Mouse (Mus musculus) midbrain, embryonic 10.5 days (tissue): Measurements from ENCODE around the gene Vax1. TPM values are rescaled to one million over a fixed set of nuclear protein-coding genes. Genes with fewer than 3 reads are reported as not detected.

Experiments used
- DNase-seq: peaks from one replicate; pipeline ENCODE4 v3.0.0-alpha.2; 2017; ENCODE audit warnings: low spot score
- H3K27ac ChIP-seq: fragments of 300-500 bp; sonication (generic); replicated peaks from 2 replicates; pipeline ENCODE4 v1.5.1; 2016; ENCODE audit warnings: mild to moderate bottlenecking
- H3K27me3 ChIP-seq: fragments of 300-500 bp; sonication (generic); 2 replicates; pipeline ENCODE4 v1.6.1; 2016; ENCODE audit warnings: low read depth, mild to moderate bottlenecking; ENCODE audit not compliant: poor library complexity, severe bottlenecking
- H3K36me3 ChIP-seq: fragments of 300-500 bp; sonication (generic); 2 replicates; pipeline ENCODE4 v1.6.1; 2016; ENCODE audit warnings: mild to moderate bottlenecking, moderate library complexity
- H3K4me1 ChIP-seq: fragments of 300-500 bp; sonication (generic); 2 replicates; pipeline ENCODE4 v1.6.1; 2016
- H3K4me3 ChIP-seq: fragments of 300-500 bp; sonication (generic); 2 replicates; pipeline ENCODE4 v1.5.1; 2016; ENCODE audit warnings: mild to moderate bottlenecking, moderate library complexity
- H3K9me3 ChIP-seq: fragments of 300-500 bp; sonication (generic); replicated peaks from 2 replicates; pipeline ENCODE4 v1.6.1; 2016; ENCODE audit warnings: mild to moderate bottlenecking
- WGBS: fragments of 180-500 bp; shearing (Covaris S2); methylation state at CpG from one replicate; pipeline ENCODE4 v1.1.7; 2016; 5-methylcytosine and 5-hydroxymethylcytosine counted together
- polyA plus RNA-seq: library from polyadenylated mRNA; unstranded; fragments of >200 nt; fragmentation: Nextera tagmentation; extraction: Ambion mirVana; gene quantifications from 2 replicates; pipeline ENCODE4 v1.2.1, GENCODE M21; 2016

Vax1 gene
- polyA plus RNA-seq, 1 experiment from 2014 or later: 0.11 TPM

GRCm38 (mm10) chr19:59166311-59166761 is 3.5 kb downstream of the Vax1 start:
- DNase-seq: peak; percentile 70
- peaks cover 100% of the 10 kb centered on the region for H3K27me3 ChIP-seq
- H3K9me3 ChIP-seq: no peaks in the 10 kb centered on the region
- peaks cover 49% of the 10 kb centered on the region for H3K4me1 ChIP-seq
- H3K27ac ChIP-seq: peak overlapping the region; percentile 72
- no peaks in the 10 kb centered on the region for H3K36me3 ChIP-seq
- under 1% methylated on average over 55 of the region's 55 CpGs for WGBS
- peak overlapping the region; percentile 53 for H3K4me3 ChIP-seq

DNA sequence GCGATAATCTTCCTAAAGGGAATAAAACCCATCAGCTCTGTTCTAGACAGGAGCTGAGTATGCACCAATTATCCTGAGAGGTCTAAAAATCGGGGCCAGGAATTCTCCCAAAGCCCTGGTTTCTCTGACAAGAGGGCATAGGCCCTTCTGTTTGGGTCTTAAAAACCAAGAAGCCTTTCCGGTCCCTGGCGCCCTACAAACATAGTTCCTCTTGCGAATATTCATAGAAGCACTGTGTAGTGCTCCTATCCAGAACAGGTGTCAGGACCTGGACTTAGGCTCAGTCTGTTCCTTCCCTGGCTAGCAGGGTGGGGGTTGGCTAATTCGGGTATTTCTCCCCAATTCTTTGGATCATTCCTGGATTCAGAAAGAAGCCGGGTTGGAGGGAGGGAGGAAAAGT is 4.3 kb downstream of the Vax1 start:
- 3% methylated on average over 7 of the region's 7 CpGs for WGBS
- Histone ChIP-seq H3K27ac (no peak overlapping the region), H3K36me3 (no peaks in the 10 kb centered on the region), H3K27me3 (peaks cover 100% of the 10 kb centered on the region), H3K4me1 (peaks cover 42% of the 10 kb centered on the region), H3K4me3 (peak overlapping the region; percentile 53), H3K9me3 (no peaks in the 10 kb centered on the region)
- DNase-seq: peak; percentile 41

GRCm38 (mm10) chr19:59164896-59165560 is 4.8 kb downstream of the Vax1 start:
- DNase-seq: peak; percentile 47
- no peak overlapping the region for H3K4me3 ChIP-seq
- H3K27me3 ChIP-seq: peaks cover 100% of the 10 kb centered on the region
- H3K4me1 ChIP-seq: peaks cover 36% of the 10 kb centered on the region
- H3K9me3 ChIP-seq: no peaks in the 10 kb centered on the region
- no peaks in the 10 kb centered on the region for H3K36me3 ChIP-seq
- no peak overlapping the region for H3K27ac ChIP-seq
- 5% methylated on average over 16 of the region's 16 CpGs for WGBS

GRCm38 (mm10) chr19:59164111-59164510 is 5.7 kb downstream of the Vax1 start:
- Histone ChIP-seq H3K4me1 (peaks cover 27% of the 10 kb centered on the region), H3K9me3 (no peaks in the 10 kb centered on the region)
- 3% methylated on average over 1 of the region's 1 CpGs for WGBS

DNA sequence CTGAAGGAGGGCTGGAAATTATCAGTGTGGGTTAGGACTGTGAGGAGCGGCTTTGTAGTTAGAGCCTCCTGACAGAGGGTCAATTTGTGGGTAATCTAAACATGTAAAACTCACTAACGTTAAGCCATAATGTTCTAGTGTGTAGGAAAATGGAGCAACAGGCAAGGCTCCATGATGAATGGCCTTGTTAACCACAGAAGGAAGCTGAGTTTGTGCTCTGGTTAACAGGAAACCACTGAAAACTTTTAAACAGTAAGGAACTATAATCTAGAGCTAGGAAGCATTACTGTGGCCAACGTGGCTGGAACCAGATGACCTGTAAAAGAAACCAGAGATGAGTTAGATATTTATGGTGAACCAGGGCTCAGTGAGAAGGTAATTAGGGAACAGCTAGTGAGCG is 13.2 kb downstream of the Vax1 start:
- H3K4me3 ChIP-seq: no peak overlapping the region
- peaks cover 40% of the 10 kb centered on the region for H3K27me3 ChIP-seq
- 79% methylated on average over 4 of the region's 4 CpGs for WGBS
- H3K4me1 ChIP-seq: no peaks in the 10 kb centered on the region
- DNase-seq: no peak
- H3K9me3 ChIP-seq: no peaks in the 10 kb centered on the region
- H3K27ac ChIP-seq: no peak overlapping the region
- no peaks in the 10 kb centered on the region for H3K36me3 ChIP-seq

More at GRCm38 (mm10) chr19:59164111-59164510, 5.7 kb downstream of the Vax1 start:
- H3K27me3 ChIP-seq: peaks cover 100% of the 10 kb centered on the region
- no peak overlapping the region for H3K4me3 ChIP-seq
- H3K27ac ChIP-seq: no peak overlapping the region
- peak; percentile 14 for DNase-seq
- H3K36me3 ChIP-seq: no peaks in the 10 kb centered on the region

GRCm38 (mm10) chr19:59154171-59154570 is 15.7 kb downstream of the Vax1 start:
- H3K27me3 ChIP-seq: peaks cover 14% of the 10 kb centered on the region
- H3K9me3 ChIP-seq: no peaks in the 10 kb centered on the region
- 92% methylated on average over 2 of the region's 2 CpGs for WGBS
- no peak for DNase-seq
- H3K4me1 ChIP-seq: no peaks in the 10 kb centered on the region
- H3K4me3 ChIP-seq: no peak overlapping the region
- no peak overlapping the region for H3K27ac ChIP-seq
- H3K36me3 ChIP-seq: no peaks in the 10 kb centered on the region

GRCm38 (mm10) chr19:59145492-59146140 is 24.2 kb downstream of the Vax1 start:
- Histone ChIP-seq H3K27ac (no peak overlapping the region), H3K4me1 (peaks cover 14% of the 10 kb centered on the region), H3K4me3 (no peak overlapping the region), H3K36me3 (no peaks in the 10 kb centered on the region), H3K27me3 (peaks cover 37% of the 10 kb centered on the region; the same call in 1 of the 2 replicates), H3K9me3 (no peaks in the 10 kb centered on the region)
- 47% methylated on average over 9 of the region's 9 CpGs for WGBS
- no peak for DNase-seq

GRCm38 (mm10) chr19:59145064-59145463 is 24.8 kb downstream of the Vax1 start:
- no peak for DNase-seq
- H3K9me3 ChIP-seq: no peaks in the 10 kb centered on the region
- H3K4me1 ChIP-seq: peaks cover 14% of the 10 kb centered on the region
- no peak overlapping the region for H3K27ac ChIP-seq
- peaks cover 39% of the 10 kb centered on the region for H3K27me3 ChIP-seq
- H3K4me3 ChIP-seq: no peak overlapping the region
- 75% methylated on average over 6 of the region's 6 CpGs for WGBS
- no peaks in the 10 kb centered on the region for H3K36me3 ChIP-seq

GRCm38 (mm10) chr19:59142206-59142605 is 27.6 kb downstream of the Vax1 start:
- Histone ChIP-seq H3K9me3 (no peaks in the 10 kb centered on the region), H3K36me3 (no peaks in the 10 kb centered on the region), H3K27ac (no peak overlapping the region), H3K4me3 (no peak overlapping the region), H3K27me3 (peaks cover 61% of the 10 kb centered on the region), H3K4me1 (peaks cover 14% of the 10 kb centered on the region)
- no peak for DNase-seq
- WGBS: 68% methylated on average over 4 of the region's 4 CpGs

DNA sequence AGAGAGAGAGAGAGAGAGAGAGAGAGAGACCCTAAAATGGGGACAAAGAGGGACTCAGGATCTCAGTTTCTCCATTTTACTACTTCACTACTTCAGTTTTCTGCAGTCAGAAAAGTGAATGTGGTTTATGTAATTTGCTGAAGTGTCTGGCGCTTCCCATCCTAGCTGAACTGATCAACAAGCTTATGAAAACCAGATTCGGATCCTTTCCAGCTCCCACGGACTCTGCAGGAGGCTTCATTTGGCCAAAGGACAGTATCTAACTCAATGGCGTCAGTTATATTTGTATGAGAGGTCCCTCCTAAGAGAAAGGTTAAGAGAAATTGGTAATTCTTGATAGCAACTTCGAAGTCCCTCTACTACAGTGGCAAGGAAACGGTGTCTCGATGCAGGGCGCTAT is 34.5 kb downstream of the Vax1 start:
- WGBS: 59% methylated on average over 8 of the region's 8 CpGs
- Histone ChIP-seq H3K27ac (no peak overlapping the region), H3K4me1 (peaks cover 45% of the 10 kb centered on the region), H3K9me3 (no peaks in the 10 kb centered on the region), H3K27me3 (peaks cover 78% of the 10 kb centered on the region), H3K36me3 (no peaks in the 10 kb centered on the region), H3K4me3 (no peak overlapping the region)
- no peak for DNase-seq

- H3K27me3 ChIP-seq: peaks cover 78% of the 10 kb centered on the region
- no peak for DNase-seq
- peaks cover 45% of the 10 kb centered on the region for H3K4me1 ChIP-seq
- no peaks in the 10 kb centered on the region for H3K9me3 ChIP-seq
- 6% methylated on average over 2 of the region's 2 CpGs for WGBS
- H3K36me3 ChIP-seq: no peaks in the 10 kb centered on the region
- no peak overlapping the region for H3K27ac ChIP-seq
- H3K4me3 ChIP-seq: no peak overlapping the region
Measured at GRCm38 (mm10) chr19:59134916-59135315, 34.9 kb downstream of the Vax1 start.

- no peaks in the 10 kb centered on the region for H3K36me3 ChIP-seq
- H3K27me3 ChIP-seq: peaks cover 77% of the 10 kb centered on the region
- H3K9me3 ChIP-seq: no peaks in the 10 kb centered on the region
- 10% methylated on average over 11 of the region's 11 CpGs for WGBS
- no peak overlapping the region for H3K4me3 ChIP-seq
- H3K4me1 ChIP-seq: peaks cover 45% of the 10 kb centered on the region
- peak; percentile 52 for DNase-seq
- no peak overlapping the region for H3K27ac ChIP-seq
Measured at GRCm38 (mm10) chr19:59133202-59133601, 36.7 kb downstream of the Vax1 start.

- Histone ChIP-seq H3K36me3 (no peaks in the 10 kb centered on the region), H3K4me3 (no peak overlapping the region), H3K4me1 (peaks cover 27% of the 10 kb centered on the region), H3K27me3 (peaks cover 53% of the 10 kb centered on the region), H3K9me3 (no peaks in the 10 kb centered on the region), H3K27ac (no peak overlapping the region)
- DNase-seq: no peak
- 76% methylated on average over 2 of the region's 2 CpGs for WGBS
Measured at GRCm38 (mm10) chr19:59129671-59130070, 40.2 kb downstream of the Vax1 start.
